Mouse (Mus musculus) liver, embryonic 14.5 days (tissue): ENCODE results near the gene Gramd1a.

ENCODE experiments used
- CTCF ChIP-seq: IDR thresholded peaks from 2 replicates; pipeline ENCODE4 v1.5.1; 2016; ENCODE audit warnings: antibody characterized with exemption, low read depth, control low read depth
- EP300 ChIP-seq: IDR thresholded peaks from 2 replicates; pipeline ENCODE4 v1.6.1; 2016; ENCODE audit warnings: antibody characterized with exemption, low read depth

DNA sequence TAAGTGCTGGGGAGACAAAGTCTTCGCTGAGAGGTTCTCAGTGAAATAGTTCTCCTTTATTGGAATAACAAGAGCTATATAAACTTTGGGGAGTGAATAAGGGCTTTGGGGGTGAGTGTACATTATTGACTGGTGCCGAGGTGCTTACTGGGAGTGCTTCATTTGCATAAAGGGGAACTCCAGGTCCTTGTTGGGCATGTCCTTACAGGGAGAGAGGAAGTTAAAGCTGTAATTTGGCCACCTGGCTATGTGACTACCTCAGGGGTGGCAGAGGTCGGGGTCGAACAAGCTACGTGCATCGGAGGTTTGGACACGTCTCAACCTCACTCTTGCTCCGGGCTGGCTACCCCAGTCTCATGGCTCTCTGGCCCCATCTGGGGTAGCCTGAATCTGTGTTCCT, 18.8 kb upstream of the Gramd1a start:
- no peak for TF ChIP-seq CTCF
- TF ChIP-seq EP300, result no peak
